Mouse (Mus musculus) cortical plate, adult 2 months (tissue): ENCODE results near the gene Trmu.

Experiments used
- CTCF ChIP-seq: fragments of 200-500 bp; IDR thresholded peaks from 2 replicates; pipeline ENCODE4 v1.5.1; 2011; ENCODE audit warnings: mild to moderate bottlenecking, control low read depth, low read length; ENCODE audit not compliant: insufficient read depth; ENCODE audit errors: extremely low read depth
- POLR2A ChIP-seq: fragments of 200-500 bp; IDR thresholded peaks from 2 replicates; pipeline ENCODE4 v1.6.1; 2011; ENCODE audit warnings: mild to moderate bottlenecking, low read length, control low read depth; ENCODE audit not compliant: insufficient read depth; ENCODE audit errors: extremely low read depth

GRCm38 (mm10) chr15:85889235-85889634 lies 10.1 kb downstream of the Trmu start:
- TF ChIP-seq CTCF (no peak), POLR2A (no peak)
